Mouse (Mus musculus): ENCODE data around the gene Apom.
"Not testable (repeated sequence)": the region's sequence is repeated elsewhere in the genome, so short reads cannot be mapped to it uniquely, and the experiment has no call there.

The Apom gene

DNA sequence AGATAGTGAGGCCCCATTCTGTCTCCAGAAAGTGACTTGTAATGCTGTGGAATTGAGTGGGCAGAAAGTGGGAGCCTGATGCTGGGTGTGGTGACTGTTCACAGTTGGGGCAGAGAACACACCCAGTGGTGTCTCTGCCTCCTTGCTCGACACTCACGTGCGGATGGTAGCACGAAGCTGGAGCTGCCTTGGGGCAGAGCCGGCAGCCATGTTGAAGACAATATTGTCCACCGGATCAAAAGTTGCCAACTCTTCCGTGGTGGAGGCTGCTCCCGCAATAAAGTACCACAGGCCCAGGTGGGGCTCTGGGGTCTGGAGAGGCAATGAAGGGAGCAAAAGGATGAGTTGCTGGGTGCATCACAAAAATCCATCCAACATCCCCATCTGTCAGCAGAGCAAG, 812 bp downstream of the Apom start:
- DNase-seq (ENCODE audit: low read depth in 2 of 2, low spot score in 2 of 2) = no peak

DNA sequence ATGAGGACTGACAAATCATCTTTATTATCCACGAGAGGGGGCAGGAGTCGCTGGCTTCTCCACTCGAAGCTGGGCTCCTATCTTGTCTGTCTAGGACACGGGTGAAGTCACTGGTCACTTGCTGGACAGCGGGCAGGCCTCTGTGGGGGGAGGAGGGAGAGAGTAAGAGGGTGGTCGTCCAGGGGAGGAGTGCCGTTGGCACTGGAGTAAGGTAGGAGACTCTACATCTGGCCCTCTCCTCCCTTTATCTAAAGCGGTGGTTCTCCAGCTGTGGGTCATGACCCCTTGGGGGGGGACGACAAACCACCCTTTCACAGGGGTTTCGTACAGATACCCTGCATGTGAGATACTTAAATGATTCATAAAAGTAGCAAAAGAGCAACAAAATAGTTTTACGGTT, 2.9 kb downstream of the Apom start:
- no peak for DNase-seq (ENCODE audit: low read depth in 2 of 2, low spot score in 2 of 2)

DNA sequence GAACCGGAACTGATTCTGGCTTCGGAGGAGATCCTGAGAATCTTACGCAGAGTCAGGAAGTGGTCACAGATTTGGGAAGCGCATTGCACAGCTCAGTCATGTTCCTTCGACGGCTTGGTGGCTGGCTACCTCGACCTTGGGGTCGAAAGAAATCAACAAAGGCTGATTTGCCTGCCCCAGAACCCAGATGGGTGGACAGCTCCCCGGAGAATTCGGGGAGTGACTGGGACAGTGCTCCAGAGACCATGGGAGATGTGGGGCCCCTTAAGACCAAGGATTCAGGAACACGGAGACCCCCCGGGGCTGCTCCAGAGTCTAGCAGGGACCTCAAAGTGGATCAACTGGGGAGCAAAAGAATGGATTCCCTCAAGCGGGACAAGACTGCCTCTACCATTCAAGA, 4.8 kb downstream of the Apom start:
- DNase-seq (ENCODE audit: low read depth in 2 of 2, low spot score in 2 of 2) = no peak

DNA sequence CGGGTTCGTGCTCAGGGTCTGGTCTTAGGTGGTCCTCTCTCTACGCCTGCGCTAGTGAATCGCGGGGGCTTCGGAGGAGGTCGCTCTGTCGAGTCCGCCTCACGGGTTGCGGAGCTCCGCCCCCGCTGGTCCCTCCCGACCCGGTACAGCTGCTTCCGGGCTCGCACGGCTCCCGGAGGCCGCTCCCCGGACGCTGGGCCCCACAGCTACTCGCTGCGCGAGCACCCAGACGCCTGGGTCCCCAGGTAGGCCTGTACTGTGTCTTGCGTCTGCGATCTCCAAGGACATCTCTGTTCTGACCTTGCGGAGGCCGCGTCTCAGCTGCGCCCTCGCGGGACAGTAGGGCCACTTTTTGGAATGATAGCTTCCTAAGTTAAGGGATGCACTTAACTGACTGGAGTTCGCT, 5.6 kb downstream of the Apom start, which contains the start of gene D17H6S53E:
Gene D17H6S53E (plus strand): TSS at position 168 of the 406 bp plus-strand sequence.
- peak; percentile 63 to 66 for DNase-seq (ENCODE audit: low read depth in 2 of 2, low spot score in 2 of 2)

DNA sequence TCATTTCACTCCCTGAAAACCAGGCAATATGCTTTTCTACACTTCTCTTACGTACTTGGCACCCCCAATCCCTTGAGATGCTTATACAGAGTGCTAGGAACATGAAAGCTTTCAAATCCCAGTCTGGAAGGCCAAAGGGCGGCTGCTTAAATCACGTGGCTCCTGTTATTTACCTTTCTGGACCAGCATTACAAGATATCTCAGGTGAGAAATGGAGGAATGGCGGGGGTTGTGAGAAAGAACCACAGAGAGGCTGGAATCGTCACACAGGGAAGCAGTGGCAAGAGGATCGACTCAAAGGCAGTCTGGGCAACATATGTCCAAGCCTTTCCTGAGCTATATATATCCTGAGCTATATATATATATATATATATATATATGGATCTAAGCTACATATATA, 6.3 kb downstream of the Apom start:
- DNase-seq (ENCODE audit: low read depth in 2 of 2, low spot score in 2 of 2) = no peak

DNA sequence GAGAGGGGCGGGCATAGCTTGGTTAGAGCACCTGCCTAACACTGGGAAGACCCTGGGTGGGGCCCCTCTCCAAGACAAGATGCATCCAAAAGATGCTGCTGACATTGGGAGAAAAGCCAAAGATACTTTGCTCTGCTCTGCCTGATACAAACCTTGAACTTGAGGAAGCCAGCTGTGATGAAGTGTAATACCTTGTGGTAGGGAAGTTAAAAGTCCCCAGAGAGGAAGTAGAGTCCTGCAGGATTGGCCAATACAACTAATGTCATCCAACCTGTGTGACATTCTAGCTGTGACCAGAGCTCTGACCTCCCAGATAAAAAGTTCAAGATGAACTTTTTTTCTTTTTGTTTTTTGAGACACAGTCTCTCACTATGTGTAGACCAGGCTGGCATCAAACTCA, 6.8 kb downstream of the Apom start:
- DNase-seq (ENCODE audit: low read depth in 2 of 2, low spot score in 2 of 2) = no peak

DNA sequence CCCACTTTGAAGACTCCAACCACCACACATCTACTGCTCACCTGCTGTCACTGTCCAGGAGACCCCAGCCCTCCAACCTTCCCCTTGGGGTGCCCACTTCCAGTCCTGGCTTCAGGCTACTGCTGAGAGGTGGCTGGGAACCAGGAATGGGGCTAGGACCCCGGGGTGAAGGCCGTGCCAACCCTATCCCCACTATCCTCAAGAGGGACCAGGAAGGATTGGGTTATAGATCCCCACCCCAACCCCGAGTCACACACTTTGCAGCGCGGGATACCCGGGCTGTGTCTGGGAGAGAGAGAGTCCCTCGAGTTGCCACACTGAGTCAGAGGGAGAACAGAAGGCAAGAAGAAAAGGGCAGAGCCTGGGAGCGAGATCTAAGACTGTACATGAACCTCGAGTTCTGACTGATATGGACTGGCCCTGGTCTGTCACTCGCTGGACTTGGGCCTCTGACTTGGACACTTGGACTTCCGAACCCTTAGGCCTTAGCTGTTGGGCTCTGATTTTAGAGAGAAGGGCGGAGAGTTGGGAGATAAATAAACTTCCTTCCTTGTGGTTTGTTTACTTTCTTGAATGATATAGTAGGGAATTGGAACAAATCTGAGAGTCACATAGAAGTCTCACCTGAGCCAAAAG, 7.5 kb downstream of the Apom start:
- DNase-seq (ENCODE audit: low read depth in 2 of 2, low spot score in 2 of 2) = not testable (repeated sequence)

DNA sequence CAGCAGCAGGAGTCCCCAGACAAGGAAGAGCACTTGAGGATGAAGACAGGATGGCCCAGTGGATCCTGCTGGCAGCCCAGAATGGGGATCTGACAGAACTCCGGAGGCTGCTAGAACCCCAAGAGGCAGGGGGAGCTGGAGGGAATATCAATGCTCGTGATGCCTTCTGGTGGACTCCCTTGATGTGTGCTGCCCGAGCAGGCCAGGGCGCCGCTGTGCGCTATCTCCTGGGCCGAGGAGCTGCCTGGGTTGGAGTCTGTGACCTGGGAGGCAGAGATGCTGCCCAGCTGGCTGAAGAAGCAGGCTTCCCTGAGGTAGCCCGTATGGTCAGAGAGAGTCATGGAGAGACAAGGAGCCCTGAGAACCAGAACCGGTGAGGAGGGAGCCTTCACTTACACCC, 8.6 kb downstream of the Apom start:
- not testable (repeated sequence) for DNase-seq (ENCODE audit: low read depth in 2 of 2, low spot score in 2 of 2)

DNA sequence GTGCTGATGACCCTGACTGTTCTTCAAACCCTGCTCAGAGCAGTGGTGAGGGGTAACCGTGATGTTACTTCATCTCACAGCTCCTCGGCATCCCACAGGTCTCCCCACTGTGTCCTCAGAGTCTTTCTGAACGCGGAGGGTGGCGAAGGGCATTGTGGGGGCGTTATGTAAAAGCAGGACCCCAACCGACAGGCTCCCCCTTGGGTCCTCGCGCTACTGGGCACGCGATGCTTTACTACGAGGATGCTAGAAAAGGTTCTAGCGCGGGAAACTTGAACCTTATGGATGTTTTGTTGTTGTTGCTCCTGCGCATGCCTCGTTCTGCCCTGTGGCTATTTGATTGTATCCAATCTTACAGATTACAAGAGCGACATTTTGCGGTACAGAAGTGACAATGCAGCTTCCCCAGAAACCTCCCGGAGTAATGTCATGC, 10.0 kb downstream of the Apom start, which contains the start of gene Csnk2b:
Gene Csnk2b (minus strand): TSS at position 183 of the 433 bp plus-strand sequence.
- DNase-seq (ENCODE audit: low read depth in 2 of 2, low spot score in 2 of 2) = peak; percentile 35 to 52

DNA sequence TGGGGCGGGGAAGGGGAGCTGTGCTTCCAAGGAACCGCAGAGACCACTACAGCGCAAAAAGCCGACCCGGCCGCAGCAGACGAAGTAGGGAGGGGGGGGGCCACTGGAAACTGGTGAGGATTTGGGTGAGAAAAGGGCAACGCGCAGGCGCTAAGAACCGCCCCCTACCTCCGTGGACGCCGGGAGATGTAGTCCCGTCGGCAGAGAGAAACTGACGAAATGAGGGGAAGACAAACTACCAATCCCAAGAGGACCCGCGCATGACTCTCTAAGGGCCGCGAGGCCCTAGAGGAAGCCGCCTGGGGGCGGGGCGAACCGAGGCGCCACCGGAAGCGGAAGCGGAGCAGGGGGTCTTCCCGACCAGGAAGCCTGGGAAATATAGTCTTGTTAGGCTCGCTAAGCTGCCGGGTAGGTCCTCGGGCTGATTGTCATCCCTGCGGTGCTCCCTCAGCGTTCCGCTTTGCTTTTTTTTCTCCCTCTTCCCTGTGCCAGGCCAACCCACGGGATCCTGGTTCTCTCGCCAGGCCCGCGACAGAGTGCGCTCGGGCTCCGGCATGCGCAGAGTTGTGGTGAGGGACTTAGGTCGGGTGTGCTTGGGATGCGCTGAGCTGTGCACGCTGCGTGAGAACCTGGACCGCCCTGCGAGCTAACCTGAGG, 10.6 kb downstream of the Apom start, which contains the start of gene Gpank1:
Gene Gpank1 (plus strand): TSS at position 313 of the 657 bp plus-strand sequence.
- peak; percentile 94 to 96 for DNase-seq (ENCODE audit: low read depth in 2 of 2, low spot score in 2 of 2)

DNA sequence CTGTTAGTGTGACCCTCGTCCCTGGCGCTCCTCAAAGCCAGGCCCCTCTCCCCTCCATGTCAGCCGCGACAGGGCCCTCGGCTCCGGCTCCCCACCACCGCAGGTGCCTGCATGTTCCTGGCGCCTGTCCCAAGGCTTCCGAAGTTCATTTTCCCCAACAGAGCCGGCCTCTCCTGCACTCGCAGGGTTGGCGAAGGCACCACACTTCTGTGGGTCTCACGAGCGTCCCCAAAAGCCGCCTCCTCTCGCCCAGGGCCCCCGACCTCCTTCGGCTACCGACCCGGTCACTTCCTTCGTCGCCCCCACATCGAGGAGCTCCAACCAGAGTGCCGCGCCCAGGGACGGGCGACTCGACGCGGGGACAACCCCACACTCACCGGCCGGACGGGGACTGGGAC, 11.1 kb downstream of the Apom start:
- no peak for DNase-seq (ENCODE audit: low read depth in 2 of 2, low spot score in 2 of 2)

DNA sequence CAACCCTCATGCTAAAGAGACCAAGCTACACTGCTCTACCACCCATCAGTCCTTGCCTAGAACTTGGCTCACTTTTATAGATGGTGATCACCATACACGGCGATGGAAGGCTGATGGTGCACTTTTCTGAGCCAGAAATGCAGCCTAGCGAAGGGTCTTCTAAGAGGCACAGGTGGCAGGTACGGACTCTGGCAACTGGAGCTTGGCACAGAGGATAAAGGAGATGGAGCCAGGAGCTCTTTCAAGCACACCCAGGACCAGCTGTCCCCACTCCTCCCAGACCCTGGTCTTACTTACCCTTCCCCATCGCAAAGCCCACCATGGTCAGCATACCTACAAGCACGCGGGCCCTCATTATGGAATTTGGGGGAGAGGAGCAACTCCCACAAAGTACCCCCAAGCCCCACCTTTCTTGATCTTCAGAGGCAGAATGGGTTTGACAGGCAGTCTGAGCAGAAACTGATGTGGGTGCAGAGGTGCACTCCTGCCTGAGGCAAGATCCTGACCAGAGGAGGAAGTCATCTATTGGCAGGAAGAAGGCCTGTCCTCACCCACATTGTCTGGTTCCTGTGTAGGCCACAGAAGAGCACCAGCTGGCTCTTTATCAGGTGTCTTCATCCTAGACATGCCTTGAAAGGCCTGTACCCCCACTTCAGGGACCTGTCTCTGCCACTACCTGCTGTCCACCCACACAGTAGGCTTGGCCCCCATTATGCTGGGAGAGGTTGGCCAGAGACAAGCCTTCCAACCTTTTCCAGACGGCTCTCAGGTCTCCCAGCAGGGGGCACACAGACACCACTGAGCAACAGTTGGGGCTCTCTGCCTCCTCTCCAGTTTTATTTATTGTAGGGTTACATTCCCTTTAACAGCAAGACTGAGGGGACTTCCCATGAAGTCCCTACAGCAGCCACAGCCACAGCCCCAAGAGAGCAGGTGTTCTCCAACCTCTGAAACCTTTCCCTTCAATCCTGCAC, 16.5 kb downstream of the Apom start, which contains the start of gene Ly6g5b:
Gene Ly6g5b (minus strand): TSS at position 383 of the 974 bp plus-strand sequence.
- peak; percentile 43 to 59 for DNase-seq (ENCODE audit: low read depth in 2 of 2, low spot score in 2 of 2)

DNA sequence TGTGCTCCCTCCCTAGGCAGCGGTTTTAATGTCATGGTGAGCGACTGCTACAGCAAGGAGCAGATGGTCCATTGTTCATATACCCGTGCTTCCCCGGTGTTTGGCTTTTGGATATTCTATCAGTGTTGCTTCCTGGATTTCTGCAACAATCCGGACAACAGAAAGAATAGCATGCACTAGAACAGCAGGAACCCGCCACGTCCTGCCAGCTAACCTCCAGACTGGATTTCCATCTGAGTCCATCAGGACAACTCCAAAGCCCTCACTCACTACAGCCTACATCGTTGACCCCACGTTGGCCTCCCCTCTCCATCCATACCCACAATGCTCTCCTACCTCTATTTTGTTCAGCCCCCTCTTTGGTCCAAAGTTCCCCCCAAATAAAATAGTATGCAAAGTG, 20.1 kb downstream of the Apom start:
- DNase-seq (ENCODE audit: low read depth in 2 of 2, low spot score in 2 of 2) = no peak

DNA sequence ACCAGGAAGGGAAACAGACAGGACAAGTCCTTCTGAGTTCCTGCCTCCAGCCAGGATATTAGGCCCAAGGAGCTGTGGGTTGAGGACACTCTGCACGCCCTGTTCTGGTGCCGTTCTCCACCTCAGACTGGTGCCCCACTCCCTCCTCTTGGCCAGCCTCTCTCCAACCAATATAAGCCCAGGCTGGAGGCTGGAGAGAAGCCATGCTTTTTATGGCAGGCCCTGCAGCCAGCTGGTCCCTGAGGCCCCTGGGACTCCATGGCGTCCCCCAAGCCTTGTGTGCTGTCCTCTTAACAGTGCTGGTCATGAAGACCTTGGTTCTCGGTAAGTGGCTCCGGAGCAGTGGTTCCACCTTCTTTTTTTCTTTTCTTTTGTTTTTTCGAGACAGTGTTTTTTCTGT, 23.8 kb downstream of the Apom start, which contains the start of gene Ly6g5c:
Gene Ly6g5c (plus strand): TSS at position 183 of the 400 bp plus-strand sequence.
- DNase-seq (ENCODE audit: low read depth in 2 of 2, low spot score in 2 of 2) = no peak

DNA sequence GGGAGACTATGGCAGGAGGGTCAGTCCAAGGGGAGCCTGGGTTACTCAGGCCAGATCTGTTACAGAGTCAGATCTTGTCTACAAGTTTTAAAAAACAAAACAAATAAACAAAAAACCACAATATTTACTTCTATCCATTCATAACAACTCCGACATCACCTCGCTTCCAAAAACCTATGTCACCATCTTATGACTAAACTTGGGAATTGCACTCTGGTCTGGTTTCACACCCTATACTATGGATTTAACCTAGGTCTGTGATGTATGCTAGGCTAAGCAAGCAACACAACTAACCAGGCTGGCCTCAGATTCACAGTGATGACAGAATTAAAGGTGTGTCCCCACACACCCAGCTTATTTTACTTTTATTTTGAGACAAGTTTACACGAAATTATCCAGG, 25.3 kb downstream of the Apom start:
- DNase-seq (ENCODE audit: low read depth in 2 of 2, low spot score in 2 of 2) = no peak

DNA sequence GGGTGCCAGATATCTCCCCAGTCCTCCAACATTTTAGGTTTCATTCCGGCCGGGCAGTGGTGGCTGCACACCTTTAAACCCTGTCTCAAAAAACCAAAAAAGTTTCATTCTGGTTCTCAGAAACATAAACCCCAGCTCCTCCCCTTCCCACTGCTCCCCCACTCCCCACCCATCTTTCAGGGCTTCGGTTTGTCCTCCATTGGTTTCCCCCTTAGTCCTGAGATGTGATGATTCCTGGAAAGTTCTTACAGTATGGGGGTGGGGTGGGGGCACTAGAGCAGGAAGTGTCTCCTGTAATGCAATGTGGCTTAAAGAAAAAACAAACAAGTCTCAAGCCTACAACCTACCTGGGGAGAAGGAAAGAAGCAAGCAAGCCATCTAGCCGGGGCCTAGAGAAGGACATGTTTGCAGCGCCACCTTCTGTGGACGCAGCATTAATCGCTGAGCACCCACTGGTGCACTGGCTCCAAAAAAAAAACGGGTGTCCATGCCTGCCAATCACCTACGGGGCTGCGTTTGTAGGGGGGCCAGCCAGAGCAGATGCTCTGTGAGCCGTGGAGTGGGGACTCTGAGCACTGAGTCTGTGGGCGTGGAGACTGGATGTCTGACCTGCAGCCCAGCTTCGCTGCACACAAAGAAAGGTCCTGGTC, 26.0 kb downstream of the Apom start:
- no peak for DNase-seq (ENCODE audit: low read depth in 2 of 2, low spot score in 2 of 2)

DNA sequence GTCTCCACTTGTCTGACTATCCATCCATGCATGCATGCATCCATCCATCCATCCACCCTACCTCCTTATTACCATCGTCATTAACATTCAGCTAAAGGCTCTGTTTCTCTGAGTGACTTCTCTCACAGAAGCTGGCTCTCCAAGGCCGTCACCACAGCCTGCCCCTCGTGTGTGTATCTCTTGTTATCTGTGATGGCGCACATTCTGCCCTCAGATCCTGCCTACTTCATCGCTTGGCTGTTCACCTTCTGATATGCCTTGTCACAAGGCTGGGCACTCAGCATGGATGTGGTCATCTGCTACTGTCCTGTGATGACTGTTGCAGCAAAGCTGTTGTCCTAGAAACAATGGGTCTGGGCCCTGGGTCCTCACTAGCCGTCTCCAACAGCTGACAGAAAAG, 27.1 kb downstream of the Apom start:
- DNase-seq (ENCODE audit: low read depth in 2 of 2, low spot score in 2 of 2) = no peak

DNA sequence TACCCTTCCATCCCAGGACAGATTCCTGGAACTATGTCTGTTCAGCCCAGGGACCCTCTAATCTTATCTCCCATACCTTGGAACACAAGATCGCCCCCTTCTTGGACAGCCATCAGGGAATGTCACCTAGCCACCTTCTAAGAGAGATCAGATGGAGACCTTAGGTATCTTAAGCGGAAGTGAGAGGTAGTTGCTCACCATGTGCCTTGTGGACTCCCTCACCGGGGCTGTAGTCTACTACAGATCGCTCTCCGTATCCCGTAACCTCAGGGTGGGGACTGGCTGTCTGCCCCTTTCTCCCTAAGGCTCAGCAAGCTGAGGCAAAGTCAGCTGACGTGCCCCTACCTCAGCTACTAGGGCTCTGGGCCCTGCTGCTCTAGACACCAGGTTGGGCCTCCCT, 27.8 kb downstream of the Apom start:
- DNase-seq (ENCODE audit: low read depth in 2 of 2, low spot score in 2 of 2) = no peak

DNA sequence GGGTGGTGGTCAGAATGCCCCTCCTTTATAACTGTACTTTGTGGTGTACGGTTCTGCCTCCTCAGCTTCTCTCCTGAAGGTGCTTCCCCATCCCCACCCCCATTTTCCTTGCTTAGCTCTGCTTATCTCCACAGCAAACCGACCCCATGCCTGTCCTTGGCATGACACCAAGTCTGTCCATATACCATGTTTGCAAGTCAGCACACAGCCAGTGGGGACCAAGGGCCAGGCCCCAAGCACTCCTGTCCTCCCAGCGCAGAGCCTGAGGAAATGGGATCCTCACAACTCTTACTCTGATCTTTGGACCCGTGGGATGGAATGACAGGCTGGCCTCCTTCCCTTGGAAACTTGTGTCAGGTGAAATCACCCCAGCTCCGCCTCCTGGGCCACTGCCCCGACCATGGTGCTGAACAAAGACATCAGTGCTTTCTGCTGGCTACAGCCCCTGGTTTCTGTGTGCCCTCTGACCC, 28.6 kb downstream of the Apom start:
- no peak for DNase-seq (ENCODE audit: low read depth in 2 of 2, low spot score in 2 of 2)

DNA sequence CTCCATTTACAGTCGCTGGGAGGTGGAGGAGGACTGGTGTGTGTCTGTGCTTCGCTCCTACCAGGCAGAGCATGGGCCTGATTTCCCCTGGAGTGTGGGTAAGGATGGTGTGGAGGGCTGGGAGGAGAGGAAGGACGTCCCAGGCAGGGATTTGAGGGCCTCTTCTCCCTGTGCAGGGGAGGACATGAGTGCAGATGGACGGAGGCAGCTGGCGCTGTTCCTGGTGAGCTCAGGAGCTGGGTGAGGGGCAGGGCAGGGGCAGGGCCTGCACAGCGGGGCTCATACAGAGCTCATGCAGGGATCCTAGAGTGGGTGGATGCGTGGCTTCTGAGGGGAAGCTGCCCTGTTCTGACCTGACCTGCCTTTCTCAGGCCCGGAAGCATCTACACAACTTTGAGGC, 29.6 kb downstream of the Apom start:
- no peak for DNase-seq (ENCODE audit: low read depth in 2 of 2, low spot score in 2 of 2)

DNA sequence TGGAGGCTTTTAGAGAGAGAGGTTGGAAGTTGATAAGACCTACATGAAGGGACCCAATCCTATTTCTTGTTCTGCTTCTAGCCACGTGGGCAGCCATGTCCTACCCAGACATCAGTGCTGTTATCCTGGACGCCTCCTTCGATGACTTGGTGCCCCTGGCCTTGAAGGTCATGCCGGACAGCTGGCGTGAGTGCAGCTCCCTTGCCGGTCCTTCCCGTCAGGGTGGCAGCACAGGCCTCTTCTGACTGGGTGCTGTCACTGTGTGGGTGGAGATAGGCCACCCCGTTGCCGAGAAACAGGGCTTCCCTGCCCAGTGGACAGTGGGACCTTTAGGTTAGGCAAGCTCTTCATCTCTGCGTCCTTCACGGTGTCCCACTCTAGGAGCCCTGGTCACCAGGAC, 30.7 kb downstream of the Apom start:
- no peak for DNase-seq (ENCODE audit: low read depth in 2 of 2, low spot score in 2 of 2)

All from CD8-positive naive resting alpha-beta T cell, adult 2 months (primary cell).